Mouse (Mus musculus): Measurements from ENCODE around the gene Thrap3. TPM values are rescaled to one million over a fixed set of nuclear protein-coding genes. Genes with fewer than 3 reads are reported as not detected.
A peak's percentile ranks its signal among the peaks of the same experiment; 100 is the strongest.

Thrap3 gene
- total and polyA plus RNA-seq, 3 experiments = 37.9 to 118 (median 100) TPM

- no peaks in the 10 kb centered on the region for H3K79me2 ChIP-seq (replicated peaks; ENCODE audit: control insufficient read depth, insufficient read depth, low read length)
- no peak for DNase-seq
- intact Hi-C loops (cut with DNase I) = no loop called here
- peaks cover 21% of the 10 kb centered on the region for H3K4me1 ChIP-seq (ENCODE audit: control insufficient read depth, insufficient read depth, low read length)
- H3K4me3 ChIP-seq = no peak overlapping the region
- no peaks in the 10 kb centered on the region; the same call in 1 of the 2 replicates for H3K36me3 ChIP-seq (ENCODE audit: control insufficient read depth, insufficient read depth, low read length)
- no peaks in the 10 kb centered on the region for H3K27me3 ChIP-seq (ENCODE audit: control insufficient read depth, insufficient read depth, low read length)
- no peak overlapping the region for H3K9ac ChIP-seq (ENCODE audit: low read depth, low read length)
- TF ChIP-seq CTCF (IDR thresholded peaks at IDR 0.05) (no peak), POLR2A (IDR thresholded peaks at IDR 0.05; ENCODE audit: insufficient read depth, low read depth, low read length) (no peak), EP300 (IDR thresholded peaks at IDR 0.05; ENCODE audit: insufficient read depth, low read depth, low read length) (no peak)
- 49% methylated on average over 6 of the region's 6 CpGs for WGBS
- peak overlapping the region; percentile 95 for H3K27ac ChIP-seq
Measured at GRCm38 (mm10) chr4:126150949-126151320, 51.6 kb downstream of the Thrap3 start.

- no peak for TF ChIP-seq CTCF (IDR thresholded peaks at IDR 0.05)
- TF ChIP-seq EP300 (IDR thresholded peaks at IDR 0.05; ENCODE audit: insufficient read depth, low read depth, low read length) = 0 out of 2 replicates have a peak, but pooled peaks have one; percentile 44
- no peak for TF ChIP-seq POLR2A (IDR thresholded peaks at IDR 0.05; ENCODE audit: insufficient read depth, low read depth, low read length)
- peaks cover 22% of the 10 kb centered on the region for H3K4me1 ChIP-seq (ENCODE audit: control insufficient read depth, insufficient read depth, low read length)
- no peaks in the 10 kb centered on the region for H3K27me3 ChIP-seq (ENCODE audit: control insufficient read depth, insufficient read depth, low read length)
- DNase-seq = peak; percentile 76 to 86
- H3K79me2 ChIP-seq (replicated peaks; ENCODE audit: control insufficient read depth, insufficient read depth, low read length) = no peaks in the 10 kb centered on the region
- intact Hi-C loops (cut with DNase I) = no loop called here
- no peak overlapping the region for H3K9ac ChIP-seq (ENCODE audit: low read depth, low read length)
- WGBS = 33% methylated on average over 16 of the region's 16 CpGs
- peak overlapping the region; percentile 95 for H3K27ac ChIP-seq
- H3K36me3 ChIP-seq (ENCODE audit: control insufficient read depth, insufficient read depth, low read length) = no peaks in the 10 kb centered on the region; the same call in 1 of the 2 replicates
- H3K4me3 ChIP-seq = peak overlapping the region; percentile 61
Measured at GRCm38 (mm10) chr4:126150297-126150948, 52.1 kb downstream of the Thrap3 start.

GRCm38 (mm10) chr4:126149798-126150197, 52.8 kb downstream of the Thrap3 start:
- peak overlapping the region; percentile 91 for H3K9ac ChIP-seq (ENCODE audit: low read depth, low read length)
- intact Hi-C loops (cut with DNase I) = no loop called here
- H3K36me3 ChIP-seq (ENCODE audit: control insufficient read depth, insufficient read depth, low read length) = no peaks in the 10 kb centered on the region; the same call in 1 of the 2 replicates
- peak overlapping the region; percentile 61 for H3K4me3 ChIP-seq
- no peaks in the 10 kb centered on the region for H3K79me2 ChIP-seq (replicated peaks; ENCODE audit: control insufficient read depth, insufficient read depth, low read length)
- TF ChIP-seq CTCF (IDR thresholded peaks at IDR 0.05) (no peak), POLR2A (IDR thresholded peaks at IDR 0.05; ENCODE audit: insufficient read depth, low read depth, low read length) (no peak), EP300 (IDR thresholded peaks at IDR 0.05; ENCODE audit: insufficient read depth, low read depth, low read length) (no peak)
- peaks cover 20% of the 10 kb centered on the region for H3K4me1 ChIP-seq (ENCODE audit: control insufficient read depth, insufficient read depth, low read length)
- no peak for DNase-seq
- peak overlapping the region; percentile 95 for H3K27ac ChIP-seq
- 35% methylated on average over 10 of the region's 10 CpGs for WGBS
- no peaks in the 10 kb centered on the region for H3K27me3 ChIP-seq (ENCODE audit: control insufficient read depth, insufficient read depth, low read length)

- Histone ChIP-seq H3K9ac (ENCODE audit: low read depth, low read length) (peak overlapping the region; percentile 91), H3K4me3 (peak overlapping the region; percentile 61), H3K27me3 (ENCODE audit: control insufficient read depth, insufficient read depth, low read length) (no peaks in the 10 kb centered on the region), H3K27ac (peak overlapping the region; percentile 95), H3K36me3 (ENCODE audit: control insufficient read depth, insufficient read depth, low read length) (no peaks in the 10 kb centered on the region; the same call in 1 of the 2 replicates), H3K79me2 (replicated peaks; ENCODE audit: control insufficient read depth, insufficient read depth, low read length) (no peaks in the 10 kb centered on the region), H3K4me1 (ENCODE audit: control insufficient read depth, insufficient read depth, low read length) (peaks cover 20% of the 10 kb centered on the region)
- no peak for DNase-seq
- intact Hi-C loops (cut with DNase I) = no loop called here
- WGBS = 22% methylated on average over 42 of the region's 42 CpGs
- TF ChIP-seq CTCF (IDR thresholded peaks at IDR 0.05) = no peak
- TF ChIP-seq EP300 (IDR thresholded peaks at IDR 0.05; ENCODE audit: insufficient read depth, low read depth, low read length) = no peak
- no peak for TF ChIP-seq POLR2A (IDR thresholded peaks at IDR 0.05; ENCODE audit: insufficient read depth, low read depth, low read length)
Measured at GRCm38 (mm10) chr4:126149041-126149676, 53.4 kb downstream of the Thrap3 start.

DNA sequence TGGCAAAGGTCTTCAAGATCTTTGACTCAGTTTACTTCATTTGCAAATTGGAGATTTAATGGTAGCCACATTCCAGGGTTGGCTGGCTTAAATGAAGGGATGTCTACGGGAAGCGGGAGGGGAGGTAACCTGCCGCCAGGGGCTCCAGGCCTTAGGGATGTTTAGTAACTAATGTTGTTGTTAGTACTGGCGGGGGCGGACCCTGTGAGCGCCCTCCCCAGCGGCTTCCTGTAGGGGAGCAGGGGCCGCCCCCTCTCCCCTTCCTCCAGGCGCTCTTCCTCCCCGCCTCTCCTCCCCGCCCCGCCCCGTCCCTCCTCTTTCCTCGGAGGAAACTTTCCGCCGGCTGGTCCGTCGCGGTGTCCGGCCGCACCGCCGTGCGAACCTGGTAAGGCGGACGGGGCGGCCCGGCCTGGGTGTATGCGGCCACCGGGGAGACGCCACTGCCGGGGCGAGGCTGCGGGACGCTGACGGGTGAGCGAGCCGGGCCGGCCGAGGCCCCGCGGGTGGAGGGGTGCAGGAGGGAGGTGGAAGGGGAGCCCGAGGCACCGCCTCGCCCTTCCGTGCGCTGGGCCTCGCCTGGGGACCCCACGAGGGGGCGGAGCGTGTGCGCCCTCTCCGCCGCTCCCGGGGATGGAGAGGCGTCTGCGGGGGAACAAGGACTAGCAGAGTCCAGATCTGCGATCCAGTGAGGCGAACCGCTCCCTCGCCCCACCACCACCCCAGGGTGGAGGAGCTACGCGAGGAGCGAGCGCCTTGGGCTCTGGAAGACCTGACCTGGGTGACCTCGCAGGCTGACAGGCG, 54.2 kb downstream of the Thrap3 start:
- peak overlapping the region; percentile 95 for H3K27ac ChIP-seq
- peak overlapping the region; percentile 91 for H3K9ac ChIP-seq (ENCODE audit: low read depth, low read length)
- intact Hi-C loops (cut with DNase I) = no loop called here
- 2% methylated on average over 65 of the region's 67 CpGs for WGBS
- peak; percentile 55 for TF ChIP-seq CTCF (IDR thresholded peaks at IDR 0.05)
- TF ChIP-seq POLR2A (IDR thresholded peaks at IDR 0.05; ENCODE audit: insufficient read depth, low read depth, low read length) = peak; percentile 80
- TF ChIP-seq EP300 (IDR thresholded peaks at IDR 0.05; ENCODE audit: insufficient read depth, low read depth, low read length) = peak; percentile 16; the same call in 1 of the 2 replicates
- H3K79me2 ChIP-seq (replicated peaks; ENCODE audit: control insufficient read depth, insufficient read depth, low read length) = no peaks in the 10 kb centered on the region
- H3K36me3 ChIP-seq (ENCODE audit: control insufficient read depth, insufficient read depth, low read length) = no peaks in the 10 kb centered on the region; the same call in 1 of the 2 replicates
- peak; percentile 86 to 87 for DNase-seq
- H3K4me1 ChIP-seq (ENCODE audit: control insufficient read depth, insufficient read depth, low read length) = peaks cover 20% of the 10 kb centered on the region
- no peaks in the 10 kb centered on the region for H3K27me3 ChIP-seq (ENCODE audit: control insufficient read depth, insufficient read depth, low read length)
- H3K4me3 ChIP-seq = peak overlapping the region; percentile 61
